Mouse (Mus musculus) embryonic fibroblast, embryonic 13.5 days (primary cell): ENCODE data around the gene Terf2ip.

Experiments used
- CTCF ChIP-seq: IDR thresholded peaks from 2 replicates; pipeline ENCODE4 v1.5.1; 2011; ENCODE audit warnings: mild to moderate bottlenecking, control low read depth, low read length, moderate library complexity, borderline replicate concordance; ENCODE audit not compliant: insufficient read depth
- POLR2A ChIP-seq: IDR thresholded peaks from 2 replicates; pipeline ENCODE4 v1.6.1; 2011; ENCODE audit warnings: low read depth, mild to moderate bottlenecking, control low read depth, low read length, moderate library complexity

DNA sequence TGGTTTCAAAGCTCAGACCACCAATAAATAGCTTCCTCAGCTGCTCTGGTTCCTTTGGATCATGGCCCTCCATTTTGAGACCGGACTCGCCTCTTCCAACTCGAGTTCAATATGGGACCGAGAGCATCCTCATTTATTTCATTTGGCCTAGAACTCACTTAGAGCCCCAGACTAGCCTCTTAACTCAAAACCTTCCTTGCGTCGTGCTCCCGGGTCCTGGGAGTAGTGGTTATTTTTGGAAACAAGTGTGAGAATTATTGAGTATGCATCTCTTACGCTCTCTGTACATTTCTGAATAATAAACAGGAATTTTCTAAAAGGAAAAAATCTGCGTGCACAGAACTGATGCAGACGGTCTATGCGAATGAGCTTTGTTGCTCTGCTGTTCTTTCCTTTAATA lies 3.7 kb downstream of the Terf2ip start, which contains the start of gene Gm6793:
- TF ChIP-seq POLR2A: no peak
- TF ChIP-seq CTCF: no peak
